Mouse (Mus musculus): Measurements from ENCODE around the gene Gm1604a.
"Not testable (repeated sequence)": the region's sequence is repeated elsewhere in the genome, so short reads cannot be mapped to it uniquely, and the experiment has no call there.

DNA sequence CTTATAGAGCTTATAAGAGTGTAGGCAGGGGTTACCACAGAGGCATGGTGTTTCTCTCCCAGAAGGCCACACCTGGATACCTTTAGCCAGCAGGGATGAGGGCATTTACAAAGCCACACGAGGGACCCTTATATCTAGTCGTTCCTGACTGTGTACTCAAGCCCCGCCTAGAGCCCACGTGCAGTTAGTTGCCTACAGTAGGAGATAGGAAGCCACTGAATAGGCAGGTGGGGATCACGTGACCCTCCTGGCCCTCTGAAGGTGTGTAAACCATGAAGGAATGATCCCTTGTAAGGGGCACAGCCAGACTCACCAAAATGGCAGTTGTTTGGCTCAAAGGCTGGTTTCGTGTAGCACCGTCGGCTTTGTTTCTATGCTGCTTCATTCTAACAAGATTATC, 28.5 kb upstream of the Gm1604a start:
- TF ChIP-seq POLR2A (IDR thresholded peaks at IDR 0.05; ENCODE audit: borderline replicate concordance, control insufficient read depth, low read depth, low read length); CTCF (IDR thresholded peaks at IDR 0.05; ENCODE audit: control insufficient read depth, insufficient read depth, low read length): not testable (repeated sequence)

Measured in bone marrow, adult 2 months (tissue).